Mouse (Mus musculus) megakaryocyte progenitor cell, adult 5-6 weeks (primary cell): Measurements from ENCODE around the gene Ier3. TPM values are rescaled to one million over a fixed set of nuclear protein-coding genes. Genes with fewer than 3 reads are reported as not detected.
A peak's percentile ranks its signal among the peaks of the same experiment; 100 is the strongest.

Experiments used
- ATAC-seq: replicated peaks from 2 replicates; pipeline ENCODE4 v1.8.0; 2016; ENCODE audit warnings: mild to moderate bottlenecking, moderate TSS enrichment, inconsistent platforms; ENCODE audit not compliant: poor library complexity
- total RNA-seq, 2 experiments: library from RNA; stranded (forward) in 1 of 2; stranded (reverse) in 1 of 2; fragments of 157-497, 149-512 nt in 1 of 2; fragments of 200-1000 nt in 1 of 2; gene quantifications; 2 replicates each; pipeline versions ENCODE4 v1.2.3 to v1.2.4; 2015 to 2017

The Ier3 gene
- total RNA-seq, 2 experiments from 2014 or later = 28.1 to 33.1 TPM

- ATAC-seq = no peak
Observed at GRCm38 (mm10) chr17:35866281-35866831, 44.9 kb downstream of the Ier3 start.

- peak; percentile 20; the same call in 1 of the 2 replicates for ATAC-seq
Observed at GRCm38 (mm10) chr17:35866911-35867890, 45.7 kb downstream of the Ier3 start.

- ATAC-seq = no peak
Observed at GRCm38 (mm10) chr17:35868165-35868820, 46.8 kb downstream of the Ier3 start.

GRCm38 (mm10) chr17:35868961-35869345 lies 47.5 kb downstream of the Ier3 start:
- ATAC-seq = no peak

- ATAC-seq = no peak
Observed at GRCm38 (mm10) chr17:35869346-35870067, 48.0 kb downstream of the Ier3 start.

- ATAC-seq = peak; percentile 63
Observed at GRCm38 (mm10) chr17:35870151-35870883, 48.8 kb downstream of the Ier3 start.

GRCm38 (mm10) chr17:35870884-35871696 lies 49.6 kb downstream of the Ier3 start:
- ATAC-seq = no peak

Other genes with a start within 250 kb of the Ier3 start
- not detected in 2 replicates for gene Sfta2, start 220.1 kb upstream of the Ier3 start, total RNA-seq (2015)
- gene Sfta2, start 220.1 kb upstream of the Ier3 start, total RNA-seq (2017) = not detected in 2 replicates
- not detected in 2 replicates for gene Gm9573, start 195.0 kb upstream of the Ier3 start, total RNA-seq (2015)
- not detected in 2 replicates for gene Gm9573, start 195.0 kb upstream of the Ier3 start, total RNA-seq (2017)
- not detected in 2 replicates for gene Mucl3, start 178.0 kb upstream of the Ier3 start, total RNA-seq (2015)
- gene Mucl3, start 178.0 kb upstream of the Ier3 start, total RNA-seq (2017) = not detected in 2 replicates
- gene Vars2, start 154.1 kb upstream of the Ier3 start, total RNA-seq (2015) = 5.7 and 11.4 TPM in 2 replicates
- 12.7 and 14.9 TPM in 2 replicates for gene Vars2, start 154.1 kb upstream of the Ier3 start, total RNA-seq (2017)
- 26.2 and 31.8 TPM in 2 replicates for gene Gtf2h4, start 147.9 kb upstream of the Ier3 start, total RNA-seq (2015)
- gene Gtf2h4, start 147.9 kb upstream of the Ier3 start, total RNA-seq (2017) = 24.8 and 29.5 TPM in 2 replicates
- gene Ddr1, start 117.1 kb upstream of the Ier3 start, total RNA-seq (2015) = 0.15 TPM in 1 of 2 replicates, not detected in the other
- gene Ddr1, start 117.1 kb upstream of the Ier3 start, total RNA-seq (2017) = 0.25 TPM in 1 of 2 replicates, not detected in the other
- 52.9 and 58.3 TPM in 2 replicates for gene Flot1, start 1.5 kb downstream of the Ier3 start, total RNA-seq (2015)
- gene Flot1, start 1.5 kb downstream of the Ier3 start, total RNA-seq (2017) = 65.1 and 74.4 TPM in 2 replicates
- 871 and 938 TPM in 2 replicates for gene Tubb5, start 16.6 kb downstream of the Ier3 start, total RNA-seq (2015)
- gene Tubb5, start 16.6 kb downstream of the Ier3 start, total RNA-seq (2017) = 947 and 991 TPM in 2 replicates
- gene Mdc1, start 19.8 kb downstream of the Ier3 start, total RNA-seq (2015) = 77.6 and 77.8 TPM in 2 replicates
- gene Mdc1, start 19.8 kb downstream of the Ier3 start, total RNA-seq (2017) = 17.5 and 17.6 TPM in 2 replicates
- 47.4 and 64.5 TPM in 2 replicates for gene Nrm, start 39.6 kb downstream of the Ier3 start, total RNA-seq (2015)
- 43.1 and 50.1 TPM in 2 replicates for gene Nrm, start 39.6 kb downstream of the Ier3 start, total RNA-seq (2017)
- 49.8 and 60.9 TPM in 2 replicates for gene Ppp1r18, start 43.9 kb downstream of the Ier3 start, total RNA-seq (2015)
- 17.4 and 20.5 TPM in 2 replicates for gene Ppp1r18, start 43.9 kb downstream of the Ier3 start, total RNA-seq (2017)
- gene Dhx16, start 58.1 kb downstream of the Ier3 start, total RNA-seq (2015) = 100 and 110 TPM in 2 replicates
- 78.2 and 82.0 TPM in 2 replicates for gene Dhx16, start 58.1 kb downstream of the Ier3 start, total RNA-seq (2017)
- 38.8 and 51.8 TPM in 2 replicates for gene 2310061I04Rik, start 75.7 kb downstream of the Ier3 start, total RNA-seq (2015)
- gene 2310061I04Rik, start 75.7 kb downstream of the Ier3 start, total RNA-seq (2017) = 4.5 and 7.5 TPM in 2 replicates
- gene Atat1, start 88.4 kb downstream of the Ier3 start, total RNA-seq (2015) = 6.0 and 8.8 TPM in 2 replicates
- 4.6 and 10.7 TPM in 2 replicates for gene Atat1, start 88.4 kb downstream of the Ier3 start, total RNA-seq (2017)
- gene Mrps18b, start 94.7 kb downstream of the Ier3 start, total RNA-seq (2015) = 96.2 and 142 TPM in 2 replicates
- gene Mrps18b, start 94.7 kb downstream of the Ier3 start, total RNA-seq (2017) = 68.3 and 76.4 TPM in 2 replicates
- 75.7 and 80.1 TPM in 2 replicates for gene Ppp1r10, start 94.8 kb downstream of the Ier3 start, total RNA-seq (2015)
- 121 and 126 TPM in 2 replicates for gene Ppp1r10, start 94.8 kb downstream of the Ier3 start, total RNA-seq (2017)
- gene Abcf1, start 148.1 kb downstream of the Ier3 start, total RNA-seq (2015) = 46.1 and 50.1 TPM in 2 replicates
- 150 and 251 TPM in 2 replicates for gene Abcf1, start 148.1 kb downstream of the Ier3 start, total RNA-seq (2017)
- gene Gnl1, start 158.2 kb downstream of the Ier3 start, total RNA-seq (2015) = 10.0 and 12.4 TPM in 2 replicates
- gene Gnl1, start 158.2 kb downstream of the Ier3 start, total RNA-seq (2017) = 18.5 and 27.3 TPM in 2 replicates
- 18.5 and 20.3 TPM in 2 replicates for gene Prr3, start 158.6 kb downstream of the Ier3 start, total RNA-seq (2015)
- gene Prr3, start 158.6 kb downstream of the Ier3 start, total RNA-seq (2017) = 11.9 and 13.3 TPM in 2 replicates
- 2.5 and 2.7 TPM in 2 replicates for gene H2-T24, start 198.9 kb downstream of the Ier3 start, total RNA-seq (2015)
- gene H2-T24, start 198.9 kb downstream of the Ier3 start, total RNA-seq (2017) = 12.6 and 13.0 TPM in 2 replicates
- 57.1 and 77.2 TPM in 2 replicates for gene H2-T23, start 211.2 kb downstream of the Ier3 start, total RNA-seq (2015)
- 65.6 and 67.5 TPM in 2 replicates for gene H2-T23, start 211.2 kb downstream of the Ier3 start, total RNA-seq (2017)
- 31.2 and 31.9 TPM in 2 replicates for gene H2-T22, start 221.1 kb downstream of the Ier3 start, total RNA-seq (2015)
- 37.9 and 39.7 TPM in 2 replicates for gene H2-T22, start 221.1 kb downstream of the Ier3 start, total RNA-seq (2017)
- gene Gm6034, start 221.3 kb downstream of the Ier3 start, total RNA-seq (2015) = not detected in 2 replicates
- not detected in 2 replicates for gene Gm6034, start 221.3 kb downstream of the Ier3 start, total RNA-seq (2017)
- gene Gm11127, start 236.7 kb downstream of the Ier3 start, total RNA-seq (2015) = not detected in 2 replicates
- not detected in 2 replicates for gene Gm11127, start 236.7 kb downstream of the Ier3 start, total RNA-seq (2017)